Mouse (Mus musculus): ENCODE data around the gene Psmb11. TPM values are rescaled to one million over a fixed set of nuclear protein-coding genes. Genes with fewer than 3 reads are reported as not detected.

Psmb11 gene
- polyA plus RNA-seq, 1 experiment = 92.4 TPM

GRCm38 (mm10) chr14:54623334-54623733, 2.1 kb downstream of the Psmb11 start:
- Histone ChIP-seq H3K4me3 (ENCODE audit: control insufficient read depth, insufficient read depth, low read length) (no peak overlapping the region), H3K4me1 (replicated peaks; ENCODE audit: control insufficient read depth, insufficient read depth, low read length) (no peaks in the 10 kb centered on the region), H3K27me3 (ENCODE audit: control insufficient read depth, insufficient read depth, low read length) (no peaks in the 10 kb centered on the region), H3K36me3 (ENCODE audit: control insufficient read depth, insufficient read depth, low read length) (no peaks in the 10 kb centered on the region), H3K27ac (ENCODE audit: control insufficient read depth, insufficient read depth, low read length) (no peak overlapping the region)
- WGBS = 83% methylated on average over 6 of the region's 6 CpGs
- no peak for TF ChIP-seq CTCF (IDR thresholded peaks at IDR 0.05; ENCODE audit: borderline replicate concordance, control insufficient read depth, extremely low read depth, insufficient read depth, low read length, poor library complexity)
- no peak for TF ChIP-seq POLR2A (IDR thresholded peaks at IDR 0.05; ENCODE audit: control insufficient read depth, extremely low read depth, insufficient read depth, low read length, poor library complexity)
- DNase-seq = no peak

DNA sequence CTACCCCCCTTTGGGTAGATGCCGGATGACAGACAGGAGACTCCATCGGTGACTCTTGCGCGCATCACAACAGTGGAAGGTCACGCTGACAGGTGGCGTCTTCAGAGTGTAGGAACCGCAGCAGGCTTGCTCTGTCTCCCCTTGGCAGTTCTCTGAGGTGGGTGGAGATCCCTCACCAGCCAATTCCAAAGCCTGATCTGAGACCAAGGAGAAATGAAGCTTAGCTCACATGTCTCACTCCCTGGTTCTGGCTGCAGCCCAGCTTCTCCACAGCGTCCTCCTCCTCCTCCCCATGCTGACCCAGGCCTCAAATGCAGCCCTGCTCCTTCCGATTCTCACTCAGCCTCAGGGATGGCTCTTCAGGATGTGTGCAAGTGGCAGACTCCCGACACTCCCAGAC, 3.7 kb downstream of the Psmb11 start:
- TF ChIP-seq POLR2A (IDR thresholded peaks at IDR 0.05; ENCODE audit: control insufficient read depth, extremely low read depth, insufficient read depth, low read length, poor library complexity) = no peak
- no peak for TF ChIP-seq CTCF (IDR thresholded peaks at IDR 0.05; ENCODE audit: borderline replicate concordance, control insufficient read depth, extremely low read depth, insufficient read depth, low read length, poor library complexity)
- 91% methylated on average over 10 of the region's 10 CpGs for WGBS
- Histone ChIP-seq H3K27ac (ENCODE audit: control insufficient read depth, insufficient read depth, low read length) (no peak overlapping the region), H3K27me3 (ENCODE audit: control insufficient read depth, insufficient read depth, low read length) (no peaks in the 10 kb centered on the region), H3K4me1 (replicated peaks; ENCODE audit: control insufficient read depth, insufficient read depth, low read length) (no peaks in the 10 kb centered on the region), H3K36me3 (ENCODE audit: control insufficient read depth, insufficient read depth, low read length) (no peaks in the 10 kb centered on the region), H3K4me3 (ENCODE audit: control insufficient read depth, insufficient read depth, low read length) (no peak overlapping the region)
- DNase-seq = no peak

DNA sequence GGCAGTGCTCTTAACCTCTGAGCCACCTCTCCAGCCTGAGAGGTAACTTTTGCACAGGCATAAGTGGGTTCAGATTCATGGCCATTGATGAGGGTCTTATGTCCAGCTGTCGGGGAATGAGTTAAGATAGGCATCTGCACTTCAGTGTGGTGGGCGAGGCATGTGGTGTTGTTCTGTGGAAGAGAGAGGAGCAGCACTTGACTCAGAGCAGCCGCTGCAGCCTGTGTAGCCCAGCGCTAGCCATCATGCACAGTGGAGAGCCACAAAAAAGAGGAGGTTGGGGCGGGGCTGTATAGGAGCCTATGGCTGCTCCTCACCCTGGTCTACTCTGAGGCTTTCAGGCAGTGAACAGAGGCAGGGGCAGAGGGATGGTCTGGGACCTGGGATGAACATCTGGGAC, 6.9 kb downstream of the Psmb11 start:
- Histone ChIP-seq H3K4me3 (ENCODE audit: control insufficient read depth, insufficient read depth, low read length) (no peak overlapping the region), H3K36me3 (ENCODE audit: control insufficient read depth, insufficient read depth, low read length) (peaks cover 15% of the 10 kb centered on the region), H3K4me1 (replicated peaks; ENCODE audit: control insufficient read depth, insufficient read depth, low read length) (no peaks in the 10 kb centered on the region), H3K27ac (ENCODE audit: control insufficient read depth, insufficient read depth, low read length) (no peak overlapping the region), H3K27me3 (ENCODE audit: control insufficient read depth, insufficient read depth, low read length) (no peaks in the 10 kb centered on the region)
- DNase-seq = no peak
- 57% methylated on average over 5 of the region's 5 CpGs for WGBS
- no peak for TF ChIP-seq POLR2A (IDR thresholded peaks at IDR 0.05; ENCODE audit: control insufficient read depth, extremely low read depth, insufficient read depth, low read length, poor library complexity)
- no peak for TF ChIP-seq CTCF (IDR thresholded peaks at IDR 0.05; ENCODE audit: borderline replicate concordance, control insufficient read depth, extremely low read depth, insufficient read depth, low read length, poor library complexity)

- peaks cover 21% of the 10 kb centered on the region for H3K36me3 ChIP-seq (ENCODE audit: control insufficient read depth, insufficient read depth, low read length)
- H3K27ac ChIP-seq (ENCODE audit: control insufficient read depth, insufficient read depth, low read length) = no peak overlapping the region
- WGBS = 95% methylated on average over 2 of the region's 2 CpGs
- no peaks in the 10 kb centered on the region for H3K27me3 ChIP-seq (ENCODE audit: control insufficient read depth, insufficient read depth, low read length)
- no peak for TF ChIP-seq POLR2A (IDR thresholded peaks at IDR 0.05; ENCODE audit: control insufficient read depth, extremely low read depth, insufficient read depth, low read length, poor library complexity)
- no peak for TF ChIP-seq CTCF (IDR thresholded peaks at IDR 0.05; ENCODE audit: borderline replicate concordance, control insufficient read depth, extremely low read depth, insufficient read depth, low read length, poor library complexity)
- H3K4me1 ChIP-seq (replicated peaks; ENCODE audit: control insufficient read depth, insufficient read depth, low read length) = no peaks in the 10 kb centered on the region
- no peak overlapping the region for H3K4me3 ChIP-seq (ENCODE audit: control insufficient read depth, insufficient read depth, low read length)
- DNase-seq = no peak
Observed at GRCm38 (mm10) chr14:54629797-54630196, 8.6 kb downstream of the Psmb11 start.

DNA sequence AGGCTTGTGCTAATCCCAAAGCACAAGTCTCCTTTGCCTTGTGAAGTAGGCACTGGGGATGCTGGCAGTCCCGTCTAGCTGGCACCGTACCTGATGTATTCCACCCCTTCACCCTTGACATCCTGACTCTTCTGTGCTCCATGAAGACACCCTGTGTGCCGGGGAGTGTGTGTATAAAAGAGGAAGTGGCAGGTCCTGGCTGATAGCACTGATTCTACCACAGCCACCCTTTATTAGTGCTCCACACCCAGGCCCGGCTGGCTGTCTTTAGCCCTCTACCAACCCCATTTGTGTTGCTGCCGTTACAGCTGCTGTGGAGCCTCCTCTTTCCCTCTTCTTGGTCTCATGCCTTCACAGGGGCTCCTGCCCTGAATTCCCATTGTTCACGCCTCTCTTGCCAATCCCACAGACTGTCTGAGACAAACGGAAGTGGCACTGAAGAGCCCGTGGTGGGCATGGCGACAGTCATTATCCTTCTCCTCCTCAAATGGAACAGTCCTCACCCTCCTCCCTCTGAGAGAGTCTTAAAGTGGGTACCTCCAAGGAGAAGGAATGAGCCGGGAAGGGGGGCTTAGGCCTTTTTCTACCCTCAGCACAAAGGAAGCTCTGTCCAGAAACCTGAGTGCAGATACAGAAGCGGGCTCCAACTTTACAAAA, 9.5 kb downstream of the Psmb11 start:
- H3K4me3 ChIP-seq (ENCODE audit: control insufficient read depth, insufficient read depth, low read length) = no peak overlapping the region

DNA sequence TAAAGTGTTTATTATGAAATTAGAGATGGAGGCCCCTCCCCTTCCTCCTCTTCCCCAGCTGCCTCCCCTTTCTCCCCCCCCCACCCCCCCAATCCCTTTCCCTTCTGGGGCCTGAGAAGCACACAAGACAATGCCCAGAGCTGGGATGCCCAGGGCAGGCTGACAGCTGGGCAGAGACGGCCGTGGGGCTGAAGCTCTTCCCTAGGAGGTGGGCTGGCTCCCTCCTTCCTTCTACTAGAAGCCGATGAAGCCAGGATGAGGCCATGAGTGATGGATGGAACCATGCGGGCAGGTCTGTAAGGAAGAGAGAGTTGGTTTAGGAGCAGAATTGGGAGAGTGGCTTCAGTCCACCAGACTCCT, 10.0 kb downstream of the Psmb11 start:
- Histone ChIP-seq H3K27ac (ENCODE audit: control insufficient read depth, insufficient read depth, low read length) (no peak overlapping the region), H3K27me3 (ENCODE audit: control insufficient read depth, insufficient read depth, low read length) (no peaks in the 10 kb centered on the region), H3K36me3 (ENCODE audit: control insufficient read depth, insufficient read depth, low read length) (peaks cover 21% of the 10 kb centered on the region), H3K4me1 (replicated peaks; ENCODE audit: control insufficient read depth, insufficient read depth, low read length) (no peaks in the 10 kb centered on the region), H3K4me3 (ENCODE audit: control insufficient read depth, insufficient read depth, low read length) (no peak overlapping the region)
- WGBS = 99% methylated on average over 4 of the region's 4 CpGs
- TF ChIP-seq POLR2A (IDR thresholded peaks at IDR 0.05; ENCODE audit: control insufficient read depth, extremely low read depth, insufficient read depth, low read length, poor library complexity) (no peak), CTCF (IDR thresholded peaks at IDR 0.05; ENCODE audit: borderline replicate concordance, control insufficient read depth, extremely low read depth, insufficient read depth, low read length, poor library complexity) (no peak)
- no peak for DNase-seq

More for the DNA sequence above, 9.5 kb downstream of the Psmb11 start:
- H3K36me3 ChIP-seq (ENCODE audit: control insufficient read depth, insufficient read depth, low read length) = peaks cover 21% of the 10 kb centered on the region
- H3K27me3 ChIP-seq (ENCODE audit: control insufficient read depth, insufficient read depth, low read length) = no peaks in the 10 kb centered on the region
- WGBS = 68% methylated on average over 11 of the region's 11 CpGs
- no peaks in the 10 kb centered on the region for H3K4me1 ChIP-seq (replicated peaks; ENCODE audit: control insufficient read depth, insufficient read depth, low read length)
- H3K27ac ChIP-seq (ENCODE audit: control insufficient read depth, insufficient read depth, low read length) = no peak overlapping the region
- TF ChIP-seq POLR2A (IDR thresholded peaks at IDR 0.05; ENCODE audit: control insufficient read depth, extremely low read depth, insufficient read depth, low read length, poor library complexity) = no peak
- no peak for TF ChIP-seq CTCF (IDR thresholded peaks at IDR 0.05; ENCODE audit: borderline replicate concordance, control insufficient read depth, extremely low read depth, insufficient read depth, low read length, poor library complexity)
- no peak for DNase-seq

- Histone ChIP-seq H3K4me1 (replicated peaks; ENCODE audit: control insufficient read depth, insufficient read depth, low read length) (no peaks in the 10 kb centered on the region), H3K27me3 (ENCODE audit: control insufficient read depth, insufficient read depth, low read length) (no peaks in the 10 kb centered on the region), H3K36me3 (ENCODE audit: control insufficient read depth, insufficient read depth, low read length) (peaks cover 21% of the 10 kb centered on the region), H3K27ac (ENCODE audit: control insufficient read depth, insufficient read depth, low read length) (no peak overlapping the region), H3K4me3 (ENCODE audit: control insufficient read depth, insufficient read depth, low read length) (no peak overlapping the region)
- WGBS = 98% methylated on average over 37 of the region's 37 CpGs
- no peak for DNase-seq
- TF ChIP-seq POLR2A (IDR thresholded peaks at IDR 0.05; ENCODE audit: control insufficient read depth, extremely low read depth, insufficient read depth, low read length, poor library complexity) = no peak
- TF ChIP-seq CTCF (IDR thresholded peaks at IDR 0.05; ENCODE audit: borderline replicate concordance, control insufficient read depth, extremely low read depth, insufficient read depth, low read length, poor library complexity) = no peak
Observed at GRCm38 (mm10) chr14:54632252-54632651, 11.0 kb downstream of the Psmb11 start.
